Mouse (Mus musculus) T-helper 1 cell (primary cell): Measurements from ENCODE around the gene Miga2.
"Not testable (repeated sequence)": the region's sequence is repeated elsewhere in the genome, so short reads cannot be mapped to it uniquely, and the experiment has no call there.

ENCODE experiments used
- in situ Hi-C: fragments of 300-600 bp; cut with MboI, MseI; formaldehyde crosslinking; loops from one replicate; pipeline ENCODE4 v1.15.1; 2025; ENCODE audit warnings: high pct_unique_total_duplicates

The Miga2 gene

GRCm38 (mm10) chr2:30397986-30398512 is 34.0 kb downstream of the Miga2 start:
- in situ Hi-C loops, result no loop called here

DNA sequence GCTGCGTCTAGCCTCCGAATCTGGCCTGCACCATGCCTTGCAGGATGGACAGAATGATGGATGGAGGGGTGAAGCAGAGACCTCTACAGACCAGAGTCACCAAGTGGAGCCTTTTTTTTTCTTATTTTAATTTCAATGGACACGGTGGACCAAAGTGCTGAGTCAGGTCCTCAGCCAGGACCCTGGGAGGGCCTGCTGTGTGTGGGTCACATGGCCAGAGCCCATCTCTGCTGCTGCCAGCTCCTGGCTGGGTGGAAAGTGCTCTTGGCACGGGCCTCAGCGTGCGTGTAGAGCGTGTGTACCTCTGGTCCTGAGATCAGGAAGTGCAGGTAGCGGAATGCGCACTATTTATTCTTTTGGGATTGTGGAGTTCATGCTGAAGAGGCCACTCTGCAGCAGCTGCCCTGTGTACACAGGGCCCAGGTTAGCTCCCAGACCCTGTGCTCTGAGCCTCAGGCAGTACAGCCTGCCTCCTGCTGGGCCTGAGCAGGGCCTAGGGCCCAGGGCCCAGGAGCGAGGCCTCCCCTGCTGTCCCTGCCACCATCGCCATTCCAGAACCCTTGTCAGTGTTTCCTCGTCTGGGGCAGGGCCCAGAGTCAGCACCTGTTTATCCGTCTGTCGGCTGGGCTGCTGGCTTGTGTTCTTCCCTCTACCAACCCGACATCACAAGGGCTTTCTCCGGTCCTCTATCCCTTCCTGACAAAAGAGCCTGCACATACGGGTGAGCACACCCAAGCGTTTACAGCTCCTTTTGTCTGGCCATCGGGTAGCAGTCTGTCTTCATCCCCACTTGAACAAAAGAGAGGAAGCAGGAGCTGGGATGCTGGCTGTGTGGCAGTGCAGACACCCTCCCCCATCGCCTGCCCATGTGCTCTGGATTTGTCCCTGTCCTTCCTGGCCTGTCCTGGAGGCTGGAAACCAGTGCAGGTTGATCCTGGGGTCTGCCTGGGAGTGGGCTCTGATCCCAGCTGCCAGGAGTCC is 35.4 kb downstream of the Miga2 start:
- in situ Hi-C loops, result no loop called here

- in situ Hi-C loops, result no loop called here
Observed at GRCm38 (mm10) chr2:30401581-30401980, 37.5 kb downstream of the Miga2 start.

GRCm38 (mm10) chr2:30402351-30402826 is 38.4 kb downstream of the Miga2 start:
- in situ Hi-C loops, result no loop called here

DNA sequence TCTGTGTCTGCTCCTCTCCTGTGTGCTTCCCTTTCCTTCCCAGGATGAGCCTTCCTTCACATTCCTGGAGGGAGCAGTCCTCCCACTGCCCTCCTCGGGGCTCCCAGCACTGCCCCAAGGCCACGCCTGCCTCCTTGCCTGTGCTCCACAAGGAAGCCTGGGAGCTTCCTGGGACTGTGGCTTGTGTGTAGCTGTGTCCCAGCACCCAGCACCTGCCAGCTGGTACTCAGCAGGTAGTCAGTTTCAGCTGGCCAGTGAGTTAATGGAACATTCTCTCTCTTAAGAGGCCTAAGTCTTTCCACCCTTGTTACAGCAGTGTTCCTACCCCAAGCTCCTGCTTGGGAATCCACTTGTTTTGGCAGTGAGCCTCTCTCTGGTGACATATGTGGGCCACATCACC is 38.8 kb downstream of the Miga2 start:
- in situ Hi-C loops, result no loop called here

- in situ Hi-C loops, result no loop called here
Observed at GRCm38 (mm10) chr2:30403870-30404269, 39.8 kb downstream of the Miga2 start.

DNA sequence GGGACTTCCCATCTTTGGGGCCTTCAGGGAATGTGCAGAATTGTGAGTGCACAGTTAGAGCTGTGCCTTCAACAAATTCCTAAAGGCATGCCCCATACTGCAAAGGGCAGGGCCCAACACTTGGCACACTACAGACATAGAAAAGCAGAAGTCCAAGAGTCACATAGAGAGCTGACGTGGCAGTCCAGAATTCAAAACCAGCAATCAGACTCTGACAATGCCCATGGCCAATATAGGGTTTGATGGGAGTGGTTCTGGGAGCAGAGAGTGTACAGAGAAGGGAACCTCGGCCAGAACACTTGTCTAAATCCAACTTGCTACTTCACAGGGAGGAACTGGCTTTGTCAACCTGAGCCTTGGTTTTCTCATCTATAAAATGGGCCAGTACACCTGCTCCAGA is 43.2 kb downstream of the Miga2 start:
- in situ Hi-C loops, result no loop called here

DNA sequence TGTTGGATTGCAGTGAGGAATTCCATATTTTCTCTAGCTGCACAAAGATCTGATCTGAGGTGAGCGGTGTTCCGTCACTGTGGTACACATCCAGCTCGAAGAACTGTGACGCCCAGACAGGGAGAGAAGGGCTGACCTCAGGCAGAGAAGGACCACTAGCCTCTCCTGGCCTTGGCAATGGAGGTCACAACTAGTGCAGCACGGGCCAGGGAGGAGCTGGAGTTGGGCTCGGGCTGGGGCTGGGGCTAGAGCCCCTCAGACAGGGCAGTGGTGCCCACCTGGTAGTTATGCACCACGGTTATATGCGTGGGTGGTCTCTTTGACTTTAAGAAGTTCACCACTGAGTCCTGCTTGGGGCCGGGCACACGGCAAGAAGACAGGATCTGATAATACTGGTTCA is 43.7 kb downstream of the Miga2 start:
- in situ Hi-C loops, result no loop called here

DNA sequence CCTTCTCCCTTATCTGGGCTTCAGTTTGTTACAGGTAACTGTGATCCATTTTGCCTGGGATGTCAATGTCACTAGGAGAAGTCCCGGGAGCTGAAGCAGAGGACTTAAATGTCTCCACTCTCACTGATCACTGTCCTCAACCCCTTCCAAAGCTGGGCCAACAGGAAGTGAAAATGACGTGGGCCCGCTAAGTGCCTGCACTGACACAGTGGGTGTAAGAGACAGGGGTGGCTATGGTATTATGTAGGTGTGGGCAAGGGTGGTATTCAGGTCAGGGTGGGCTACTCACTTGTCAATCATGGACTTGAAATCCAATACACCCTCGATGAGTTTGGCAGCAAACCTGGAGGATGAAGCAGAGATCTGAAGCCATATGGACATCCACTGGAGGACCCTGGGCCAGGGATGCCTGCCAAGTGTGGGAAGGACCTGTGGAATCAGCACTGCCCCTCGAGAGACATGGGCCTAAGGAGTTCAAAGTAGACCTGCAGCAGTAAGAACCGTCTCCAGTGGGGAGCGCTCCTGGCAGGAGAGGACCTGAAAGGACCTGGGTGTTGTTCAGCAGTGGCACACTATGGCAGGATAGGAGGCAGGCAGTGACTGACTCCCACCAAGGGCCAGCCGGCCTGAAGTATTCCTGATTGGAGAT is 44.5 kb downstream of the Miga2 start:
- in situ Hi-C loops, result no loop called here

DNA sequence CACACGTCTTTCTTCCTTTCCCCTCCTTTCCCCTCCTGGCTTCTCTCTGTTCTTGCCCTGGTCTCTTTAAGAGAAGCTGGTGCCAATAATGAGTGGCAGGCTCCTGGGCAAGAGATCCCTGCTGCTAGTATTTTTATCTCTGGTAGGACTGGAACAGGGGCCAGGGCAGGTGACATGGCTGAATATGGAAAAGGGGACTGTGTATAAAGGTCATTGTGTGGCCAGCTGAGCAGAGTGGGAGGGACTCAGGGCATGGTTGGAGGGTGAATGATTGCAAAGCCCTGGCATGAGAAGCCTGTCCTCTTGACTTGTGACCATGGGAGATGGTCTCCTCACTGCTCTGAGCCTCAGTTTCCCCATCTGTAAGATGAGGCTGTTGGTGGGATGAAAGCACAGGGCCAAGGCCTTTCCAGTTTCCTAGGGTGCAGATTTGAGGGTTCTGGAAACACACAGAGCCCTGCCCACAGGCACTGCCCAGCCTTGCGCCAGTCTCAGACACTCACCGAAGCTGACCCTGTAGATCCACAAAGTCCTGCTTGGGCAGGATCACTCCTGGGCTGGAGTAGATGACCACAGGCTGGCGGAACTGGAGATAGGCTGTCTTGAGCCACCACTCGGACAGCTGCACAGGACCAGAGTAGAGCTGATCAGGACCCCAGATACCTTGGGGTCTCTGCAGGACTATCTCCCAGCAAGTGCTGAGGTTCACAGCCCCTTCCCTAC is 45.6 kb downstream of the Miga2 start:
- in situ Hi-C loops, result no loop called here

- in situ Hi-C loops, result no loop called here
Observed at GRCm38 (mm10) chr2:30413038-30413973, 49.3 kb downstream of the Miga2 start.

GRCm38 (mm10) chr2:30414101-30414500 is 50.1 kb downstream of the Miga2 start:
- in situ Hi-C loops, result no loop called here

- in situ Hi-C loops, result no loop called here
Observed at GRCm38 (mm10) chr2:30414681-30415080, 50.6 kb downstream of the Miga2 start.

DNA sequence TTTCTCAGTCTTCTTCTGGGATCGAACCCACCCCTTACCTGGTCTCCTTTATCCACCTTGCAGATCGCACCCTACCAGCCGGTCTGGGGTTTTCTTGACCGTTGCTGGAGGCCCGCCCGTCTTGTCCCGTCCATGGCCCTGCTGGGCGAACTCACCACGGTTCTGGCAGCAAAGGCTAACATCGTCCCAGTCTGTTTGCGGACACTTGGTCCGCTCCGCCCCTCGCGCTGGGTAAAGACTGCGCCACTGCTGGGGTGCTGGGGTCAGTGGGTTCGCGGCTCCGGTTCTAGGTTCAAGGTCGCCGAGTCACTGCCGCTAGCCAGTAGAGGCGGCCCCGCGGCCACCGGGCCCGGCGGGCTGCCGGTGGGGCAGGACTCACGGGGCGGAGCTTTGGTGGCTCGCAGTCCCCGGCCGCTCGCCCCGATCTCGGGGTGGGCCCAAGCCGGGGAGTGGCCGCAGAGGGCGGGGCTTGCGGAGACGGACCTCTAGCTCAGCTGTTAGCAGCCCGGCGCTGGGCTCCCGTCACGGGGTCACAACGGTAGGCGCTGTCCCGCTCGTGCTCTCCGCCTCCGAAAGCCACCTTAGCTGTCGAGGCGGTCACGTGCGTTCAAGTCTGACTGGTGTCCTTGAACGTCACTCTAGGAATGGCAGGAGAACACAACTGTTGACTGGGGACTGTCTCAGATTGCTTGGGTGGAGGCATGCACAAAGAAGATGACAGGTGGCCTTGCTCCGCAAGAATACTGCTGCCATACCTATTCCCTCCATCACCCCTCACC is 51.3 kb downstream of the Miga2 start, which contains the start of gene Crat:
TSS of gene Crat (minus strand) at position 657 of the 779 bp plus-strand sequence.
- in situ Hi-C loops, result no loop called here

GRCm38 (mm10) chr2:30415936-30416648 is 52.1 kb downstream of the Miga2 start, which contains the start of gene Ptpa:
Gene Ptpa (plus strand): TSS chr2:30416039.
- in situ Hi-C loops, result no loop called here

GRCm38 (mm10) chr2:30416649-30416965 is 52.6 kb downstream of the Miga2 start:
- in situ Hi-C loops, result no loop called here

DNA sequence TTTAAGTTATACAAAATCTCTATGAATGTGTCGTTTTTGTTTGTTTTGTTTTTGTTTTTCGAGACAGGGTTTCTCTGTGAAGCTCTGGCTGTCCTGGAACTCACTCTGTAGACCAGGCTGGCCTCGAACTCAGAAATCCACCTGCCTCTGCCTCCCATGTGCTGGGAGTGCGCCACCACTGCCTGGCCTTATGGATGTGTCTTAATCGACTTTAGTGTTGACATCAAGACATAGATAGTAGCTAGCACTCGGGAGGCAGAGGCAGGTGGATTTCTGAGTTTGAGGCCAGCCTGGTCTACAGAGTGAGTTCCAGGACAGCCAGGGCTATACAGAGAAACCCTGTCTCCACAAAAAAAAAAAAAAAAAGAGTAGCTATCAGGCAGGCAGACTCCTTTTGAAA is 53.1 kb downstream of the Miga2 start:
- in situ Hi-C loops, result not testable (repeated sequence)

- in situ Hi-C loops, result no loop called here
Observed at GRCm38 (mm10) chr2:30417595-30418165, 53.6 kb downstream of the Miga2 start.

- in situ Hi-C loops, result no loop called here
Observed at GRCm38 (mm10) chr2:30418259-30418658, 54.2 kb downstream of the Miga2 start.
